Mouse (Mus musculus): ENCODE results near the gene Ly86.

Ly86 gene

GRCm38 (mm10) chr13:37353868-37354267, 8.9 kb downstream of the Ly86 start:
- no peak for DNase-seq

- no peak for DNase-seq
Observed at GRCm38 (mm10) chr13:37354432-37354831, 9.4 kb downstream of the Ly86 start.

DNA sequence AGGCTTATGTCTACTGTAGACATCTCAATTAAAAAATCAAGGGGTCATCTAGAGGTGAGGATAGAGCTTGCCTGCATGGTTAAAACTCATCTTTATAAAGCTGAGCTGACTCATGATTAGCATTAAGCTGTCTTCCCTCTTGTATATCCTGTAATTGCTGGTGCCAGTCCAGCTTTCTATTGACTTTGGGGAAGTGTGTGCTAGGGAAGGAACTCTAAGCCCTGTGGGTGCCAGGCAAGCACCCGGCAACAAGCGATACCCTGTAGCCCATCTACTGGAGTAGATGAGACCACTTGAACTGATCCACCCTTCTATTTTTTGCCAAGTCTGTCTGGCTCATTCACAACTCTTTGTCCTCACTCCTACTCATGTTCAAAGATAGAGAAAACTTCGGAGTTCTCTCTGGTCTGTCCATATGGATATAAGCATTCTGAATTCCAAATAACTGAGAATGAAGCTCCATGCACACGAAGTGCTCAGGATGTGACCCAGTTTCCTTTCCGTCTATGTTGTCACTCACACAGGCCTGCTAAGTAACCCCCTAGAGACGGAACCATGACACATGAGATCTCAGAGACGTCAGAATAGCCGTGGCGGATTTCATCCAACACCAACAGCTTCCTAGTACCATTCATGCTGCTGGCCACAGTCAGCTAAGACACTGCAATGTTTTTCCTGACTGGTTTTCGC, 10.8 kb downstream of the Ly86 start:
- no peak for DNase-seq

DNA sequence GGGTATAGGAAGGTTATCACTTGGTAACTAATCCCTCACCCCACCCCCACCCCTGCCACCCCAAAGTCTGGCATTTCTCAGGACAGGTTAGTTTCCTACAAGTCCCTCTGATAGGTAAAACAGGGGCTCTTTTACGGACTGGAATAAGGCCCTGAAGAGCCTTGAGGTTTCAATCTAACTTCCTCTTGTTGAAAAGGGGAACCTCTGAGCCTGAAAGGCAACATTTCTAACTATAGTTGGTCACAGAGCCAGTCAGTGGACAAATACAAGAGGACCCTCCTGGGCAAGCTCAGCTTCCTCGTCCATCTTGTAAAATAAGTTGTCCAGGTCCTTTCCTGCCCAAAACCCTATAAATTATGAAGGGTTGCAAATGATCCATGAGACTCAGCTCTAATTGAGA, 11.5 kb downstream of the Ly86 start:
- DNase-seq = no peak

GRCm38 (mm10) chr13:37358112-37358511, 13.1 kb downstream of the Ly86 start:
- peak in 1 of 2 experiments; percentile 24 for DNase-seq

DNA sequence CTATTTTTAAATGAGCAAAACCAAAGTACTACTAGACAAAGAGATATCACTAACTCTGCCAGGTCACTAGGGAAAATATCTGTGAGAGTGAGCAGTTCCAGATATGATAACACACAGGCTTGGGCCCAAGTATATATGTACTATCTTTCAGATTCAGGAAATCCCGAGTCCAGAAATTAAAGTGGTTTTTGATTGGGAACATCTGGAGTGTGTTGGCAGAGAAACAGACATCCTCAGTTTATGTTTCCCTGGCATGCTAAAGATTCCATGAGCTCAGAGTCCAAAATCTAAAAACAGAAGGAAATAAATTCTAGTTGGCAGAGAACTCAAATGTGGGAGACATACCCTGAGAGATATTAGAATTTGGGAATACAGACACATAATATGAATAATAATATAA, 16.2 kb downstream of the Ly86 start:
- no peak for DNase-seq

GRCm38 (mm10) chr13:37364351-37364750, 19.3 kb downstream of the Ly86 start:
- no peak for DNase-seq

- peak in 1 of 2 experiments; percentile 24 for DNase-seq
Observed at GRCm38 (mm10) chr13:37376411-37376810, 31.4 kb downstream of the Ly86 start.

GRCm38 (mm10) chr13:37388222-37389202, 43.5 kb downstream of the Ly86 start:
- DNase-seq = no peak

DNA sequence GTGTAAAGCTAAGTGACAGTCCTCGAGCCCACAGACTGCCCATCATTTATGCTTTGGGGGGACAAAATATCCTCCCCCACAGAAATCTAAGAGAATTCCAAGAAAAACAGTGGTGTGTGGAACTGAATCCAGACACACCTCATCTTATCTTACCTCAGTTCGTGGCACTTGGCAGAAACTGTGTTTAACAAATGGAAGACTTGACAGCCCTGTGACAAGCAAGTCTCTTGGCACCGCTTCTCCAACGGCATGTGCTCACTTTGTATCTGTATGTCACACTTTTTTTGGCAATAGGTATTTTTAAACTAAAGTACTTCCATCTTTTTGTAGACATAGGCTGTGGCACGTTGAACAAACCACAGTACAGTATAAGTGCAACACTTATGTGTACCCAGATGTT, 44.3 kb downstream of the Ly86 start:
- no peak for DNase-seq

- DNase-seq = no peak
Observed at GRCm38 (mm10) chr13:37398791-37399190, 53.8 kb downstream of the Ly86 start.

- DNase-seq = no peak
Observed at GRCm38 (mm10) chr13:37399340-37399739, 54.3 kb downstream of the Ly86 start.

DNA sequence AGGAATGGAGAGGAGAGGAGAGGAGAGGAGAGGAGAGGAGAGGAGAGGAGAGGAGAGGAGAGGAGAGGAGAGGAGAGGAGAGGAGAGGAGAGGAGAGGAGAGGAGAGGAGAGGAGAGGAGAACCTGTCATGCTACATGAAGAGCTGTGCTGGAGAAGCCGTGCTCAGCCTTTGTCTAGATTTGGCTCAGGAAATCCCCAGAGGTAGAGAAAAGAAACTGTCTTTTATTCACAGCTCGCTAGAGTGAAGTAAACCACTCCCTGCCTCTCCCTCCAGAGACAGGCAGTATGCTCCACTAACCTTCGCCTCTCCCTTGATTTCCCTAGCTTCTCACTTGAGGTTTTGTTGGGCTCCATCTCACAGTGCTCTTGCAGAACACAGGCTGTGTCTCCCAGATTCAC, 57.4 kb downstream of the Ly86 start:
- no peak for DNase-seq

GRCm38 (mm10) chr13:37403708-37404107, 58.7 kb downstream of the Ly86 start:
- DNase-seq = no peak

DNA sequence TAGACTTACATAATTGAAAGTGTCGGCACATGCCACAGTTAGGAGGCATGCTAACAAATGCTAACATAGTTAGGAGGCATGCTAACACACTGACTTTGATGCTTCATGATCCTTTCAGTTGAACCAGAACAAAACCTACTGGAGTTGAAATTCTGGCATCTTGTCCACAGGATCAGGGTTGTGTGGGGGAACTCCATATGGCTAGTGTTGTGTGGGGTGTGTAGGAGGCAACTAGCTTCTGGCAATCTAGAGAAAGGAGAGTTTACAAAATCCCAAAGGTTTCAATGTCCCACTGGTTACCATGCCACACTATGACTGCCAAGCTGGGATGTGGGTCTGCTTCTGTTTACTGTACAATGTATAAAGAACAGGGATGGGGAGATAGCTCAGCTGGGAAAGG, 70.7 kb downstream of the Ly86 start:
- DNase-seq = no peak

- no peak for DNase-seq
Observed at GRCm38 (mm10) chr13:37423416-37423815, 78.4 kb downstream of the Ly86 start.

DNA sequence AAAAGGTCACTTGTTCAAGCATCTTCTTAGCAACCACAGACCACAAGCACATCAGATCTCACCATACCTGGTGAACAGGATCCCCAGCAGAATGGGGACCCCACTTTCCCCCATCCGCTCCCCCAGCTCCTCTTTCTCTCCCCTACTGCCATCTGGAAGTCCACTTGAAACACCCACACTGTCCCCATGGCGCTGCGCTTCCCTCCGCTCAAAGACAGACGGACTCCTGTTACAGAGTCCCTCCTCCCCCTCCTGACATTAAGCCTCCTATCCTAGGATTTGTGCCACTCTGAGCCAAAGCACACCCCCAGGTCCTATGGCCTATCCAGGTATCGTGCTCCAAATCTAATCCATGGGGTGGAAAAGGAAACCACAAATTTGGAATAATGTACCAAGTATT, 79.9 kb downstream of the Ly86 start:
- DNase-seq = no peak

GRCm38 (mm10) chr13:37425406-37425805, 80.4 kb downstream of the Ly86 start:
- DNase-seq = no peak

DNA sequence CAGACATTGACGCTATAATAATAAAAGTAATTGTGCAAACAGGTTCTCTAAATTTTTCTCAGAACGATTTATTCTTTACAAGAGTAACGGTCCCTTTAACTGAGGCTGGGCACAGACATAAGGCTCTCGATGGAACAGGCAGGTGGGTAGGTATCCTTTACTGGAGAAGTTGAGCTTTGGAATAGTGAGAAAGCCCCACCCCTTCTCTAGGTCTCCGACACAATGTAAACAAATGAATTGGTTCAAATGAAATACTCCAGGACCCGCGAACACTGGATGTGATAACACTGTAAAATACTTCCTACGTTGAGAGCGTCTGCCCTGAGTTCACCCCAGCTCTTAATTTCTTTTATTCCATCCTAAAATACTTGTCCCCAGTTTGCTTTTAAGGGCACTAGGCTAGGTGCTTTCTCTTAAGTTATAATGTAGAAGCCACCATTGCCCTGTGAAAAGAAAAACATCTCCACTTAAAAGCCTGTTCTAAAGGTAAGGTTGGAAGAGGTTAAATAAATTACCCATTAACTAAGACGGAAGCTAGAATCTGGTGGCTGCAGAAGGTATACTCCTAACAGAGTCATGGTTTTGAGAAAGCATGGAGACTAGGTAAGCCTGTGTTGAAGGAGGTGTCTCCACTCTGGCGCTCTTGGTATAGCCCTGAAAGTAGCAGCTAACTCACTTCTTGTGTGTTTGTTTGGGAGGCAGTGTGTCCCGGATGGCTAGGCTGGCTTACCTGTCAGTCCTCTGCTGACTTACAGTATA, 81.7 kb downstream of the Ly86 start:
- peak in 1 of 2 experiments; percentile 28 for DNase-seq

DNA sequence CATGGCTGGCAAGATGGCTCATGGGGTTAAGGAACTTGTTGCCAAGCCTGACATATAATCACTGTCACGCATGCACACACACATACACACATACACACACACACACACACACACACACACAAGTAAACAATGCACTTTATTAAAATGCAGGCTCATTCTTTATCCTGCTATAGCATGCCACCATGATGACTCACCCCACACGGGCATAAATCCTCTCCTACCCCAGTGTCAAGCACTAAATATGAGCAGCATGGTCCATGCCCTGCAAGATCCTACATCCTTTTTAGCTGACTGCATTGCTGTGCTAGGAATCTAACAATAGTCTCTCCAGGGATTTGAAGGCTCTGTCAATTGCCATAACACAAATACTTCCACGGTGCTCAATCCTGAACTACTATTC, 83.5 kb downstream of the Ly86 start:
- DNase-seq = no peak

DNA sequence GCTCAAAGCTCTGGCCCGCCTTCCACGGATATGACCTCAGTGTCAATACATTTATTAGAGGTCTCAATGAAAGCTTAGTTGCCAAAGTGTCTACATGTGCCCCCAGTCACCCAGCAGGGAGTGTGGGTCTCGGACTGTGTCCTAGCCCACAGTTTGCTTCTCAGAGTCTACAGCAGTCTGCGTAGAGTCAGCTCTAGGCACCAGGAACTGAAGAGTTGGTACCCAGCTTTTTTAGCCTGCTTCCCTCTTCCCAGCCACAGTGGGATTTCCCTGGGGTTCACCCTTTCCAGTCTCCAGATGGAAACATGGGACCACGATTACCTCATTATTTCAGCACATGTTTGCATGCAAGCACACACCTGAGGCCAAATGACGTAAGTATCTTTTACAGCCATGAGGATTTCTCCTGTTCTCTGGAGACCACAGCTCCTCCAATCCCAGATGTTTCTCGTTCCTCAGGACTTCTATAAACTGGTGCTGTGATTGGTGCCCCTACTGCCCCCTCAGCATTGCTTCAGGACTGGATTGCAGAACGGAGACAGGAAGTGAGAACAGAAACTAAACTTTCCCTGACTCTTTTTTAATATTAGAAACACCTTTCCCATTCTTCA, 84.8 kb downstream of the Ly86 start:
- DNase-seq = no peak

GRCm38 (mm10) chr13:37431707-37432106, 86.7 kb downstream of the Ly86 start:
- no peak for DNase-seq

GRCm38 (mm10) chr13:37432653-37433052, 87.6 kb downstream of the Ly86 start:
- DNase-seq = no peak
